Mouse (Mus musculus): Measurements from ENCODE around the gene Nisch. TPM values are rescaled to one million over a fixed set of nuclear protein-coding genes. Genes with fewer than 3 reads are reported as not detected.

The Nisch gene
- total and polyA plus RNA-seq, 3 experiments: 46.3 to 180 (median 85.2) TPM

DNA sequence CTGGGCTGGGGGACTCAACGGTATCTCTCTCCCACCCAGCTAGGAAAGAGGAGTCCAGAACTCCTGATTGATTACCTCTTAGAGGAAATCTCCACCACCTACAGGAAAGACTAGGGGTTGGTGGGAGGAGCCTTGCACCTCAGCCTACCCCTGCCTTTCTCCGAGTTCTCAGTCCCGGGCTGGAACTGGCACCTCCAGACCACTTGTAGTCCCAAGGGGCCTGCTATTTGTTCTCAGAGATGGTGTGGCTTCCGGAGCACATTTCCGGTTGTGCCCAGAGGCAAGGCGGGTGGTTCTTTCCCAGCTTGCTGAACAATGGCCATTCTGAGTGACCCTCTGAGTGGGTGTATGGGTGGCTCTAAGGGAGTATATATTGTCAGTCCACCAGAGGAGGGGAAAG lies 11.5 kb upstream of the Nisch start (continued):
- TF ChIP-seq CHD1 (IDR thresholded peaks at IDR 0.05; ENCODE audit: low read depth, low read length) (no peak), MAX (IDR thresholded peaks at IDR 0.05; ENCODE audit: low read length) (no peak), BHLHE40 (IDR thresholded peaks at IDR 0.05; ENCODE audit: low read depth, low read length) (peak; percentile 53; the same call in 1 of the 2 replicates), USF2 (conservative IDR thresholded peaks at IDR 0.05; ENCODE audit: low read depth, low read length) (no peak), NRF1 (IDR thresholded peaks at IDR 0.05; ENCODE audit: low read depth, low read length) (no peak), MYC (IDR thresholded peaks at IDR 0.05; ENCODE audit: low read depth, low read length) (no peak), PAX5 (IDR thresholded peaks at IDR 0.05; ENCODE audit: low read length) (no peak), ZMIZ1 (IDR thresholded peaks at IDR 0.05; ENCODE audit: low read depth, low read length) (no peak)

DNA sequence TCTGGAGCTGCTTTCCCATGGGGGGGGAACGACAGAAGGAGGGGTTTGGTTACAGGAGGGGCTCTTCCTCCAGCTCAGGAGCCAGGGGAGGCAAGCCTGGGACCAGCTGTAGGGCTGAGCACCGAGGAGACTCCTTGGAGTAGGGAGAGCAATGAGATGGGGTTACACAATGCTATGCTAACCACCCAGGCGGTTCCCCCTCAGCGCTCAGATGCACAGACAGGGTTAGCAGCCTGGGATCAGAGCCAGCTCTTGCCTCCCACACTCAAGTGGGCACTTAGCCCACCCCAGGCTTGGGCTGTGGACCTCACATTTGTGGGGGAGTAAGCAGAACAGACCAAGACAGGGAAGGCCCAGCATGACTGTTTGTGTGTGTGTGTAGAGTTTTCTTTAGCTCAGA lies 10.2 kb upstream of the Nisch start:
- Histone ChIP-seq H3K79me2 (replicated peaks; ENCODE audit: control insufficient read depth, extremely low read depth, insufficient read depth, poor library complexity, severe bottlenecking) (no peaks in the 10 kb centered on the region), H3K27me3 (replicated peaks) (peaks cover 13% of the 10 kb centered on the region), H3K4me2 (ENCODE audit: insufficient read depth, low read depth, poor library complexity, severe bottlenecking) (no peak overlapping the region), H3K36me3 (replicated peaks in 1 of 2; ENCODE audit: control insufficient read depth in 1 of 2, insufficient read depth in 1 of 2, low read length in 1 of 2) (peaks cover 0 to 10% of the 10 kb centered on the region in 2 experiments), H3K4me1 (ENCODE audit: control insufficient read depth in 1 of 2, insufficient read depth in 2 of 2) (peaks cover 12 to 18% of the 10 kb centered on the region in 2 experiments), H3K27ac (ENCODE audit: insufficient read depth, low read depth) (no peak overlapping the region), H3K4me3 (replicated peaks in 1 of 3; ENCODE audit: low read depth in 2 of 3, low read length in 2 of 3, poor library complexity in 1 of 3) (no peak overlapping the region), H3K9me3 (replicated peaks; ENCODE audit: low read length) (no peaks in the 10 kb centered on the region), H3K9ac (ENCODE audit: insufficient read depth, low read depth) (no peak overlapping the region)
- in situ Hi-C loops (cut with MboI; ENCODE audit: low pct_ligation_motif_present, low pct_unique_long_range_greater_than_20kb, low sequenced_read_pairs): no loop called here
- DNase-seq (ENCODE audit: extremely low read depth): no peak
- dilution Hi-C loops (cut with MboI; ENCODE audit: extremely low pct_ligation_motif_present, extremely low pct_unique_long_range_greater_than_20kb, low sequenced_read_pairs): no loop called here
- TF ChIP-seq USF2 (conservative IDR thresholded peaks at IDR 0.05; ENCODE audit: low read depth, low read length) (no peak), JUN (IDR thresholded peaks at IDR 0.05; ENCODE audit: insufficient read depth, low read depth, low read length) (no peak), EP300 (IDR thresholded peaks at IDR 0.05; ENCODE audit: low read length) (no peak), POLR2A (IDR thresholded peaks at IDR 0.05; ENCODE audit: low read depth, low read length) (no peak), MAZ (IDR thresholded peaks at IDR 0.05; ENCODE audit: low read depth, low read length) (no peak), GABPA (IDR thresholded peaks at IDR 0.05; ENCODE audit: insufficient replicate concordance, low read depth, low read length) (no peak), HCFC1 (IDR thresholded peaks at IDR 0.05; ENCODE audit: low read depth, low read length) (no peak), RAD21 (IDR thresholded peaks at IDR 0.05; ENCODE audit: low read depth, low read length) (no peak), CTCF (conservative IDR thresholded peaks at IDR 0.05 in 1 of 2, IDR thresholded peaks at IDR 0.05 in 1 of 2; ENCODE audit: low read depth in 2 of 2, low read length in 2 of 2) (no peak), NELFE (IDR thresholded peaks at IDR 0.05; ENCODE audit: low read depth, low read length) (no peak), MAFK (IDR thresholded peaks at IDR 0.05; ENCODE audit: insufficient replicate concordance, low read length) (no peak), CHD2 (IDR thresholded peaks at IDR 0.05; ENCODE audit: low read length) (no peak), TCF12 (IDR thresholded peaks at IDR 0.05; ENCODE audit: low read depth, low read length) (no peak)

DNA sequence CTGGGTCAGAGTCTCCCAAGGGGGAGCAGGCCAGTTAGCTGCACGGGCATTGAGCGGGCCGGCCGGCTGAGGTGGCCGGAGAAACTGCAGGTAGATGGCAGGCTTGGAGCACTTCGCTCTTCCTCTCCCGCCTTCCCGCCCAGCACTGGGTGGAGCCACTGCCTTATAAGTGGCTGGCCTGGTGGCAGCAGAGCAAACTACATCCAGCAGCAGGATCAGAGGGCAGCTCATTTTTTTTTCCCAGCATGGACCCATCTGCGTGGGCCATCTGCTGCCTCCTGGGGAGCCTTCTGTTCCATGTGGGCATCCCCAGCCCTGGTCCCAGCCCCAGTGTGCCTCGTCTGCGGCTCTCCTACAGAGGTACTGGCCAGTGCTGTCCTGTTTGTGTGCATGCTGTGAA lies 920 bp upstream of the Nisch start, which contains the start of gene Sema3g:
TSS of gene Sema3g (plus strand) at position 195 of the 400 bp plus-strand sequence.
- H3K9me3 ChIP-seq (replicated peaks; ENCODE audit: low read length): no peaks in the 10 kb centered on the region
- dilution Hi-C loops (cut with MboI; ENCODE audit: extremely low pct_ligation_motif_present, extremely low pct_unique_long_range_greater_than_20kb, low sequenced_read_pairs) (no loop called here), in situ Hi-C loops (cut with MboI; ENCODE audit: low pct_ligation_motif_present, low pct_unique_long_range_greater_than_20kb, low sequenced_read_pairs) (loop anchor here (5.0 kb wide), 1 partner anchor 35 kb away; the partner anchor contains the start of genes Bap1 and Phf7)
- H3K79me2 ChIP-seq (replicated peaks; ENCODE audit: control insufficient read depth, extremely low read depth, insufficient read depth, poor library complexity, severe bottlenecking): no peaks in the 10 kb centered on the region
- H3K27ac ChIP-seq (ENCODE audit: insufficient read depth, low read depth): no peak within 1 kb of the TSS
- peaks cover 12 to 30% of the 10 kb centered on the region in 2 experiments for H3K4me1 ChIP-seq (ENCODE audit: control insufficient read depth in 1 of 2, insufficient read depth in 2 of 2)
- peak; percentile 67 for DNase-seq (ENCODE audit: extremely low read depth)
- peaks cover 13% of the 10 kb centered on the region for H3K27me3 ChIP-seq (replicated peaks)
- no peak within 1 kb of the TSS for H3K9ac ChIP-seq (ENCODE audit: insufficient read depth, low read depth)
- H3K36me3 ChIP-seq (replicated peaks in 1 of 2; ENCODE audit: control insufficient read depth in 1 of 2, insufficient read depth in 1 of 2, low read length in 1 of 2): peaks cover 0 to 4% of the 10 kb centered on the region in 2 experiments
- peak within 1 kb of the TSS in 2 of 3 experiments; percentile 33 to 37 for H3K4me3 ChIP-seq (replicated peaks in 1 of 3; ENCODE audit: low read depth in 2 of 3, low read length in 2 of 3, poor library complexity in 1 of 3)
- H3K4me2 ChIP-seq (ENCODE audit: insufficient read depth, low read depth, poor library complexity, severe bottlenecking): peak within 1 kb of the TSS; percentile 18; the same call in 1 of the 2 replicates
- TF ChIP-seq NELFE (IDR thresholded peaks at IDR 0.05; ENCODE audit: low read depth, low read length): 0 out of 2 replicates have a peak, but pooled peaks have one; percentile 53
- TF ChIP-seq HCFC1 (IDR thresholded peaks at IDR 0.05; ENCODE audit: low read depth, low read length): no peak; the same call in 1 of the 2 replicates
- TF ChIP-seq ELF1 (IDR thresholded peaks at IDR 0.05; ENCODE audit: low read depth, low read length): peak; percentile 47; the same call in 1 of the 2 replicates
- peak; percentile 36; the same call in 1 of the 2 replicates for TF ChIP-seq IRF4 (IDR thresholded peaks at IDR 0.05; ENCODE audit: low read depth, low read length)
- TF ChIP-seq CTCF (conservative IDR thresholded peaks at IDR 0.05 in 1 of 2, IDR thresholded peaks at IDR 0.05 in 1 of 2; ENCODE audit: low read depth in 2 of 2, low read length in 2 of 2): peak; percentile 19 to 88; a peak in 3 of 4 replicates
- TF ChIP-seq USF1 (IDR thresholded peaks at IDR 0.05; ENCODE audit: low read depth, low read length): no peak
- no peak; the same call in 1 of the 2 replicates for TF ChIP-seq RCOR1 (conservative IDR thresholded peaks at IDR 0.05; ENCODE audit: low read depth, low read length)
- peak; percentile 38; the same call in 1 of the 2 replicates for TF ChIP-seq MEF2A (IDR thresholded peaks at IDR 0.05; ENCODE audit: borderline replicate concordance, low read depth, low read length)
- 0 out of 2 replicates have a peak, but pooled peaks have one; percentile 34 for TF ChIP-seq MAX (IDR thresholded peaks at IDR 0.05; ENCODE audit: low read length)
- peak; percentile 70; the same call in 1 of the 2 replicates for TF ChIP-seq E2F4 (IDR thresholded peaks at IDR 0.05; ENCODE audit: insufficient replicate concordance, low read depth, low read length)
- TF ChIP-seq RAD21 (IDR thresholded peaks at IDR 0.05; ENCODE audit: low read depth, low read length): peak; percentile 71
- no peak for TF ChIP-seq JUN (IDR thresholded peaks at IDR 0.05; ENCODE audit: insufficient read depth, low read depth, low read length)
- TF ChIP-seq BHLHE40 (IDR thresholded peaks at IDR 0.05; ENCODE audit: low read depth, low read length): 0 out of 2 replicates have a peak, but pooled peaks have one; percentile 20
- TF ChIP-seq TBP (conservative IDR thresholded peaks at IDR 0.05; ENCODE audit: low read depth, low read length): peak; percentile 95
- TF ChIP-seq SMC3 (IDR thresholded peaks at IDR 0.05; ENCODE audit: low read depth, low read length): peak; percentile 75
- TF ChIP-seq GABPA (IDR thresholded peaks at IDR 0.05; ENCODE audit: insufficient replicate concordance, low read depth, low read length): no peak
- TF ChIP-seq TCF12 (IDR thresholded peaks at IDR 0.05; ENCODE audit: low read depth, low read length): peak; percentile 68; the same call in 1 of the 2 replicates
- TF ChIP-seq CHD2 (IDR thresholded peaks at IDR 0.05; ENCODE audit: low read length): no peak
